Mouse (Mus musculus): ENCODE measurements around the gene Ppp1r10.

DNA sequence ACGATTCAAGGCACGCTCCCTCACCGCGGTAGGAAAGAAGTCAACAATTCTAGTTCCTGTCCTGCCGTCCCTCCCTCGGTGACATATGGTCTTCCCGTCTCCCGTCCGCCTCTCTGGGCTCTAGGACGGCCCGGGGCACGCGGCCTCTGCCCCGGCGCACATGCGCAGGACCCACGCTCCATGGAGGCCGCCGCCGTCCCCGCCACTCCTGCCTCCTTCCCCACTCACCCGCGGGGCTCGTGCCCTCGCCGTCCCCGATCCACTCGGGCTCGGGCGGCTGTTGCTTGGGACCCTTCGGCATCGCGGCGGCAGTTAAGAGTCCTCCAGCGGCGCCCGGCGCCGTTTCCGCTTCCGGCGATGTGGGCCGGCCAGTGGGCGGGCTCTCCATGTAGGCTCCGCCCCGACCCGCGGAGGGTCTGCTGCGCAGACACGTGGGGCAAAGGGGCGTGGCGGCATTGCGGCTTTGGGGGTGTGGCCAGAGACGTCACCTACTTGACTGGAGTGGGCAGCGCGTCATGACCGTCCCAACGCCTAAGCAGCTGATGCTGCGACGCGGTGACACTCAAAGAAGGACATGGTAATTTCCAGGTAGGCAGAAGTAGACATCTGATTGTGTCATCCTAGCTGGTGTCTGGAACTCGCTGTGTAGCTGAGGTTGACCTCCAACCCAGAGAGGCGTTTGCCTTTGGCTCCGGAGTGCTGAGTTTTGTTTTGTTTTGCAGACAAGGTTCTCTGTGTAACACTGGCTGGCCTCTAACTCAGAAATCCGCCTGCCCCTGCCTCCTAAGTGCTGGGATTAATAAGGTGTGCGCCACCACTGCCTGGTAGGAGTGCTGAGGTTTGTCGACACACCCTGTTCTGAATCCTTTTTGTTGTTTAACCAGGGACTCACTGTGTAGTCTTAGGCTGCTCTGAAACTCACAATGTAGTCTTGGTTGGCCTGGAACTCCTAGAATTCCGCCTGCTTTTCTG, 53.5 kb downstream of the Ppp1r10 start, which contains the start of gene Abcf1:
- TF ChIP-seq CTCF (IDR thresholded peaks at IDR 0.05; ENCODE audit: insufficient read depth, low read depth, low read length) = no peak
- TF ChIP-seq POLR2A (IDR thresholded peaks at IDR 0.05; ENCODE audit: insufficient read depth, low read depth, low read length) = peak; percentile 84
